7 mouse cellular contexts compared by ENCODE assay signal in genomic region chrX:106186713-106187649, GRCm38 (mm10). TPM values are rescaled to one million over a fixed set of nuclear protein-coding genes. Genes with fewer than 3 reads are reported as not detected.
DNase-seq lines count a peak whose midpoint lies in the region; ATAC-seq and TF ChIP-seq lines count a peak whose summit lies in the region.

Gene Pgk1 (plus strand): TSS chrX:106187100.

- TF ChIP-seq CTCF in intestine, postnatal 0 days (IDR thresholded peaks at IDR 0.05; ENCODE audit: low read depth) = peak; percentile 42
- TF ChIP-seq CTCF in small intestine, adult 2 months (IDR thresholded peaks at IDR 0.05; ENCODE audit: extremely low read depth, insufficient read length, insufficient replicate concordance, low read depth, low read length) = no peak

- intact Hi-C loops in left cerebral cortex, postnatal 4 days (cut with DNase I) = no loop called here

- peaks cover 12% of the 10 kb centered on the region for H3K36me3 ChIP-seq in embryonic facial prominence, embryonic 10.5 days (replicated peaks)
- no peaks in the 10 kb centered on the region for H3K36me3 ChIP-seq in intestine, postnatal 0 days (ENCODE audit: control insufficient read depth, insufficient read depth)
- H3K36me3 ChIP-seq in midbrain, embryonic 12.5 days = no peaks in the 10 kb centered on the region
- H3K36me3 ChIP-seq in small intestine, adult 2 months (ENCODE audit: control insufficient read depth, insufficient read depth, low read length) = peaks cover 4% of the 10 kb centered on the region; the same call in 1 of the 2 replicates

- peaks cover 27% of the 10 kb centered on the region for H3K4me1 ChIP-seq in embryonic facial prominence, embryonic 10.5 days
- H3K4me1 ChIP-seq in intestine, postnatal 0 days (replicated peaks; ENCODE audit: control insufficient read depth, insufficient read depth, low read length) = peaks cover 7% of the 10 kb centered on the region; the same call in 1 of the 2 replicates
- H3K4me1 ChIP-seq in midbrain, embryonic 12.5 days = peaks cover 25% of the 10 kb centered on the region
- H3K4me1 ChIP-seq in small intestine, adult 2 months (ENCODE audit: control insufficient read depth, insufficient read depth, insufficient read length, low read length) = peaks cover 8% of the 10 kb centered on the region; the same call in 1 of the 2 replicates

- peak; percentile 97 for ATAC-seq in intestine, postnatal 0 days
- peak; percentile 97 for ATAC-seq in midbrain, embryonic 12.5 days (ENCODE audit: low FRiP score, low read depth)

- TF ChIP-seq POLR2A in small intestine, adult 2 months (IDR thresholded peaks at IDR 0.05; ENCODE audit: low read depth, low read length) = peak; percentile 33; the same call in 1 of the 2 replicates

- no peaks in the 10 kb centered on the region for H3K9me3 ChIP-seq in embryonic facial prominence, embryonic 10.5 days
- H3K9me3 ChIP-seq in intestine, postnatal 0 days (ENCODE audit: control insufficient read depth) = no peaks in the 10 kb centered on the region
- H3K9me3 ChIP-seq in midbrain, embryonic 12.5 days = no peaks in the 10 kb centered on the region

- WGBS in embryonic facial prominence, embryonic 10.5 days = 13% methylated on average over 55 of the region's 55 CpGs
- WGBS in intestine, postnatal 0 days = 13% methylated on average over 54 of the region's 55 CpGs
- 14% methylated on average over 55 of the region's 55 CpGs for WGBS in midbrain, embryonic 12.5 days
- 11% methylated on average over 55 of the region's 55 CpGs for WGBS in small intestine, adult 2 months

- peak; percentile 92 for DNase-seq in adrenal gland, postnatal 10 days
- DNase-seq in embryonic facial prominence, embryonic 10.5 days (ENCODE audit: low spot score) = peak; percentile 95
- no peak for DNase-seq in gonadal fat pad, adult 2 months (ENCODE audit: low read depth)
- peak; percentile 95 for DNase-seq in left cerebral cortex, postnatal 4 days

- H3K4me3 ChIP-seq in embryonic facial prominence, embryonic 10.5 days = peak within 1 kb of the TSS; percentile 66
- H3K4me3 ChIP-seq in intestine, postnatal 0 days (ENCODE audit: low read depth, low read length) = peak within 1 kb of the TSS; percentile 50
- H3K4me3 ChIP-seq in midbrain, embryonic 12.5 days = peak within 1 kb of the TSS; percentile 54
- H3K4me3 ChIP-seq in small intestine, adult 2 months (ENCODE audit: low read depth, low read length) = peak within 1 kb of the TSS; percentile 92

- H3K9ac ChIP-seq in intestine, postnatal 0 days (ENCODE audit: low read depth, low read length) = peak within 1 kb of the TSS; percentile 48
- H3K9ac ChIP-seq in midbrain, embryonic 12.5 days (replicated peaks) = peak within 1 kb of the TSS; percentile 57

- H3K27ac ChIP-seq in embryonic facial prominence, embryonic 10.5 days (replicated peaks) = peak within 1 kb of the TSS; percentile 88
- peak within 1 kb of the TSS; percentile 66 for H3K27ac ChIP-seq in intestine, postnatal 0 days (ENCODE audit: low read depth, low read length)
- H3K27ac ChIP-seq in midbrain, embryonic 12.5 days (replicated peaks) = peak within 1 kb of the TSS; percentile 78
- H3K27ac ChIP-seq in small intestine, adult 2 months (ENCODE audit: insufficient read depth, low read depth, low read length) = peak within 1 kb of the TSS; percentile 94

- peak within 1 kb of the TSS; percentile 60 for H3K4me2 ChIP-seq in intestine, postnatal 0 days (replicated peaks; ENCODE audit: low read depth)
- peak within 1 kb of the TSS; percentile 63 for H3K4me2 ChIP-seq in midbrain, embryonic 12.5 days (replicated peaks)

- peaks cover 48% of the 10 kb centered on the region for H3K27me3 ChIP-seq in embryonic facial prominence, embryonic 10.5 days (replicated peaks; ENCODE audit: low read depth, poor library complexity, severe bottlenecking)
- no peaks in the 10 kb centered on the region for H3K27me3 ChIP-seq in intestine, postnatal 0 days (replicated peaks; ENCODE audit: control insufficient read depth, insufficient read depth, low read length)
- H3K27me3 ChIP-seq in midbrain, embryonic 12.5 days = no peaks in the 10 kb centered on the region
- no peaks in the 10 kb centered on the region for H3K27me3 ChIP-seq in small intestine, adult 2 months (ENCODE audit: control insufficient read depth, insufficient read depth, low read length)

RNA-seq across cellular contexts. Expression of gene Pgk1, which starts in this region (rescaled TPM):
- total RNA-seq in adrenal gland, postnatal 10 days (2021) = 100 to 1,000 TPM; 405 to 424 TPM
- polyA plus RNA-seq in embryonic facial prominence, embryonic 10.5 days (2016; fragmentation: Nextera tagmentation; extraction: Ambion mirVana) = 474 and 527 TPM in 2 replicates
- polyA plus RNA-seq in gonadal fat pad, adult 2 months (2012; rRNA removed) = 112 and 147 TPM in 2 replicates
- polyA plus RNA-seq in intestine, postnatal 0 days (2015; fragmentation: Nextera tagmentation; extraction: Ambion mirVana) = 185 and 193 TPM in 2 replicates
- total RNA-seq in left cerebral cortex, postnatal 4 days (2021) = 100 to 1,000 TPM; 211 to 234 TPM
- 290 and 294 TPM in 2 replicates for polyA plus RNA-seq in midbrain, embryonic 12.5 days (2016; fragmentation: Nextera tagmentation; extraction: Ambion mirVana)
- polyA plus RNA-seq in small intestine, adult 2 months (2012; rRNA removed) = 50.7 and 67.9 TPM in 2 replicates
